Mouse (Mus musculus): Measurements from ENCODE around the gene Stbd1. TPM values are rescaled to one million over a fixed set of nuclear protein-coding genes. Genes with fewer than 3 reads are reported as not detected.

Gene Stbd1
- 6.8 and 8.2 TPM in 2 replicates for polyA plus RNA-seq (2016; fragmentation: Nextera tagmentation; extraction: Ambion mirVana)

DNA sequence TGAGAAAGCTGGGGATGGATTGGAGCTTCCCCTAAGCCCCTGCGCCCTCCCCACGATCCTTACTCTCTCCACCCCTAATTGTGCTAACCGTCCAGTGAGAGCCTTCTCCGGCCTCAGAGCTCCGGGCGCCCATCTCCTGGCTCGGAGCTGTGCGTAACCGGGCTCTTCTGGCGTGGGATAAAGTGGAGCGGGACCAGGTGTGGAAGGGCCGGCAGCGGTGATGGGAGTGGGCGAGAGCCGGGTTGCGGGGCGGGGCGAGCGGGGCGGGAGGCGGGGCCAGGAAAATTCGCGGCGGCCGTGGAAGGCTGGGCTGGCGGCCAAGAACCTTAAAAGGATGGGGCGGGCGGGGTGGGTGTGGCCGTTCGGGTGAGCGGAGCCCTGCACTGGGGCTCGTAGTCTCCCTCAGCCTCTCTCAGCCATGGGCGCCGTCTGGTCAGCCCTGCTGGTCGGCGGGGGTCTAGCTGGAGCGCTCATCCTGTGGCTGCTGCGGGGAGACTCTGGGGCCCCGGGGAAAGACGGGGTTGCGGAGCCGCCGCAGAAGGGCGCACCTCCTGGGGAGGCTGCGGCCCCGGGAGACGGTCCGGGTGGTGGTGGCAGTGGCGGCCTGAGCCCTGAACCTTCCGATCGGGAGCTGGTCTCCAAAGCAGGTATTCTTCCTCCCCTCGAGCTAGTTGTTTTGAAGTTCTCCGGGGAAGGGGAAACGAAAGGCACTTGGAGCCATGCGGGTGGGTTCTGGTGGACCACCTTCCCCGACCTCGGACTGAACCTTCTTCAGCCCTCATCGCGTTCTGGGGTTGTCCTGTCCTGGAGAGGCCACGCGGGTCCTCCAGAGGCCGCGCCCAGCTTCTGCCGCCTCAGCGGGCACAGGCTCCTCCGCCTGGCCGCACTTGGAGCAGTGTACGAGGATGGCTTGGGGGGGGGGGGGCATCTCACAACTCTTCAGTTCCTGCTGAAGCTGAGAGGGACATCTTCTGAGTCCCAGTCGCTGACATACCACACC, at the start of gene Stbd1:
Gene Stbd1 (plus strand): TSS at position 351 of the 1,000 bp plus-strand sequence.
- peak; percentile 84 for DNase-seq (ENCODE audit: low spot score)
- under 1% methylated on average over 69 of the region's 69 CpGs for WGBS
- H3K4me3 ChIP-seq: peak within 1 kb of the TSS; percentile 67
- H3K27me3 ChIP-seq (ENCODE audit: insufficient read depth, poor library complexity, severe bottlenecking): peaks cover 33% of the 10 kb centered on the region
- peaks cover 16% of the 10 kb centered on the region; the same call in 1 of the 2 replicates for H3K4me1 ChIP-seq (replicated peaks)
- no peaks in the 10 kb centered on the region for H3K9me3 ChIP-seq
- peak within 1 kb of the TSS; percentile 83 for H3K27ac ChIP-seq
- no peaks in the 10 kb centered on the region for H3K36me3 ChIP-seq

DNA sequence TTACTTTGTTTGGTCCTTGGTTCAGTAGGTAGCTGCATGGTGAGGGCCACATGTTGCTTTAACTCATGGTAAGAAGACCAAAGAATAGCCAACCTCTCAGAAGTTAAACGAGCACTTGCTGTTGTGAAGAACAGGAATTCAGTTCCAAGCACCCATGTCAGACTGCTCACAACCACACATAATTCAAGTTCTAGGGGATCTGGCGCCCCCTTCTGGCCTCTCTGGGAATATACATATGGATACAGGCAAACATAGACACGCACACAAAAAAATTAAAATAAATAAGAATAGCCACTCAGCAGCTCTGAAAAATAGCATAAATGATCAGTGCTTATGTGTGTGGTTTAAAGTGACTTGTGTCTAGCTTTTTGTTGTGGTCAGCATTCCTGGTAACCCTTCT, 48.9 kb upstream of the Stbd1 start:
- Histone ChIP-seq H3K36me3 (no peaks in the 10 kb centered on the region), H3K4me1 (replicated peaks) (no peaks in the 10 kb centered on the region), H3K27ac (no peak overlapping the region), H3K27me3 (ENCODE audit: insufficient read depth, poor library complexity, severe bottlenecking) (no peaks in the 10 kb centered on the region), H3K9me3 (no peaks in the 10 kb centered on the region), H3K4me3 (no peak overlapping the region)
- 72% methylated on average over 3 of the region's 3 CpGs for WGBS
- DNase-seq (ENCODE audit: low spot score): no peak

DNA sequence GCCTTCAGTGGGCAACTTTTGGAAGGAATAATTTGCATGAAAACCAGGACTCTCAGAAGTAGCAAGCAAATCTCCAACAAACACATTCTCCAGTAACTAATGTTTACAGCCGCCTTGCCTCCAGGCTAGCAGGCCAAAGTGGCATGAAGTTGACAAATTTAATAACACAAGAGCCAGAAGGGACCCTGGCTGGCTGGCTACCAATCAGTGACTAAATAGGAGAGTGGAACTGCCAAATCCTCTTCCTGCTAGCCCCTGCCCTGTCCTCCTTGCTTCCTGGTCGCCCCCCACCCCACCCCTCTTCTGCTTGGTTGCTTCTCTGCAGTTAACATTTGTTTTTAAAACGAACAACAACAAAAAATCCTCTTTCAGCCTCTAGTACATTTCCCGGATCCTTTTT, 48.4 kb upstream of the Stbd1 start:
- WGBS: 79% methylated on average over 4 of the region's 4 CpGs
- no peaks in the 10 kb centered on the region for H3K27me3 ChIP-seq (ENCODE audit: insufficient read depth, poor library complexity, severe bottlenecking)
- H3K36me3 ChIP-seq: no peaks in the 10 kb centered on the region
- no peak for DNase-seq (ENCODE audit: low spot score)
- H3K4me1 ChIP-seq (replicated peaks): no peaks in the 10 kb centered on the region
- H3K27ac ChIP-seq: no peak overlapping the region
- no peaks in the 10 kb centered on the region for H3K9me3 ChIP-seq
- no peak overlapping the region for H3K4me3 ChIP-seq

DNA sequence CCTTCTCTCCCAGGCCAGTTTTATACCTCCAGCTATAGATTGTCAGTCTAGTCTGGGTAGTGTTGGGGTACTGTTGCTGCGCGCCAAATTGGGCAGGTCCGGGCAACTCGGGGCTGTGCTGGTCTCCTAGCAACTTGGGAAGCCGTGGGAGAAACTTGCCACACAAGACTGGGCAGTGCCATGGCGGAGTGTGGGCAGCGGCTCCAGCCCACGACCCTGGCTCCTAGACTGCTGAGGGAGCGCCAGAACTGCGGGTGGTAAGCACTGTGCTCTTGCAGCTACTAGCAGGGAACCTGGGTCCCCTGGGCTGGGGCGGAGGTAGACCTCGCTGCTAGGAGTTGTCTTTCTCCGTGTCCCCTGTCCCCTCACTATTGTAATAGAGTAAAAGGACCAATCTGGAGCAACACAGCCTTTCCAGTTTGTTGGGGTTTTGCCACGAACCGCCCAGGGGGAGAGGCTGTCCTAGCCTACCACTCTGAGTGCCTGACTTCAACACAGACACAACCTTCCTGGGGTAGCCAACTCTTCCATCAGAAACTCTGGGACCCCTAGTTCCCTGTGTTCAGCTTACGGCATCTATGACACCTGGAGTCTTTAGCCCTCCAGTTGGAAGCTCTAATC, 47.8 kb upstream of the Stbd1 start, which contains the start of gene Fam47e:
Gene Fam47e (plus strand): TSS at position 179 of the 621 bp plus-strand sequence.
- H3K36me3 ChIP-seq: no peaks in the 10 kb centered on the region
- H3K27me3 ChIP-seq (ENCODE audit: insufficient read depth, poor library complexity, severe bottlenecking): no peaks in the 10 kb centered on the region
- H3K4me3 ChIP-seq: no peak within 1 kb of the TSS
- H3K9me3 ChIP-seq: no peaks in the 10 kb centered on the region
- no peak for DNase-seq (ENCODE audit: low spot score)
- H3K4me1 ChIP-seq (replicated peaks): no peaks in the 10 kb centered on the region
- H3K27ac ChIP-seq: no peak within 1 kb of the TSS
- 75% methylated on average over 16 of the region's 16 CpGs for WGBS

DNA sequence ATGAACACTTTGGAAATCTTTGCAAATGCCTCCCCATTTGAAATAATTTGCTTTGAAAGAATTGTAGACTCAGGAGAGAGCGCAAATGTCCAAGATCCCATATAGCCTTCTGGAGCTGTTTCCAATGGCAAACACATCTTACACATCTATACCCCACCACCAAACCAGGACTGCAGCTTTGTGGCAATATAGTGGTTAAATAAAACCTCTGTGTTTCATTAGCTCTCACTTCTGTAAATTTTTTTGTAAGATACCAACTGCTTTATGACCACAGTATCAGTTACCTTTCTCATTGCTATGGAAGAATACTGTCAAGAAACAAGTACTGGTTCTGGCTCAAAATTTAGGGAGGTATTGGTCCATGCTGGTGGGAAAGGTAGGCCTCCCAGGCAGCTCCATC, 46.9 kb upstream of the Stbd1 start:
- H3K27ac ChIP-seq: no peak overlapping the region
- H3K27me3 ChIP-seq (ENCODE audit: insufficient read depth, poor library complexity, severe bottlenecking): no peaks in the 10 kb centered on the region
- 100% methylated on average over 1 of the region's 1 CpGs for WGBS
- no peak for DNase-seq (ENCODE audit: low spot score)
- no peaks in the 10 kb centered on the region for H3K4me1 ChIP-seq (replicated peaks)
- no peaks in the 10 kb centered on the region for H3K36me3 ChIP-seq
- no peak overlapping the region for H3K4me3 ChIP-seq
- no peaks in the 10 kb centered on the region for H3K9me3 ChIP-seq

DNA sequence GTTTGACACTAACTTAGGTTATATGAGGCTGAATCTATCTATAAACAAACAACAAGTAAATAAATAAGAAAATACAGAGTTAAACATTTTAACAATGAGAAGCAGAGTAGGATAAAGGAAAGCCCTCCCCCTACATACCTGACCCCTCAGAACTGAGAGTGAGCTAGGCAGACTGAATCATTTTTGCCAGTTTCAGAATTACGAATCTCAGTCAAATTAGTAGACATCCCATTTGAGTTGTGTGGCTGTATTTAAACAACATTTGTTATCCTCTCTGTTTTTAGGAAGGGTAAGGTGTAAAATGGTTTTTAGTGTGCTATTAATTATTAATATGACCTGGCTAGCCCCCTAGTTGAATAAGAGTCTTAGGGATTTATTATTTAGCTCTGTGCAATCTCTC, 45.3 kb upstream of the Stbd1 start:
- Histone ChIP-seq H3K27me3 (ENCODE audit: insufficient read depth, poor library complexity, severe bottlenecking) (no peaks in the 10 kb centered on the region), H3K36me3 (no peaks in the 10 kb centered on the region), H3K4me3 (no peak overlapping the region), H3K27ac (no peak overlapping the region), H3K4me1 (replicated peaks) (no peaks in the 10 kb centered on the region), H3K9me3 (no peaks in the 10 kb centered on the region)
- no peak for DNase-seq (ENCODE audit: low spot score)
- WGBS: 91% methylated on average over 1 of the region's 1 CpGs

DNA sequence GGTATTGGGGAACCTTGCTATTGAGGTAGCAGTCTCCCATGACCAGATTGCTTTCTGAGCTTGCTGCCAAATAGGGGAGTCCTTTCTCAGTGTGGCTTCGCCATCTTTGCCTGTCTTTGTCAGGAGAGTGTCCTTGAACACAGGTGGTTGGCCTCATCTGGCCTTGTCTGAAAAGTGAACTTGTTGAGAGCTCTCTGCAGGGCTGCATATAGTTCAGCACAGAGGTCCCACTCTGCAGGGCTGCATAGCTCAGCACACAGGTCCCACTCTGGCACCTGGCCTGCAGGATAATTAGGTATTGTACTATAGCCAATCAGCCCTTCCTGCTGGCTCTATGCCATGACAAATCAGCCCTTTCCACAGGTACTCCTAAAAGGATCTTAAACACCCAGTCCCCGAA, 42.6 kb upstream of the Stbd1 start:
- DNase-seq (ENCODE audit: low spot score): no peak
- Histone ChIP-seq H3K4me1 (replicated peaks) (no peaks in the 10 kb centered on the region), H3K4me3 (no peak overlapping the region), H3K36me3 (no peaks in the 10 kb centered on the region), H3K27me3 (ENCODE audit: insufficient read depth, poor library complexity, severe bottlenecking) (no peaks in the 10 kb centered on the region), H3K9me3 (no peaks in the 10 kb centered on the region), H3K27ac (no peak overlapping the region)
- 82% methylated on average over 2 of the region's 2 CpGs for WGBS

DNA sequence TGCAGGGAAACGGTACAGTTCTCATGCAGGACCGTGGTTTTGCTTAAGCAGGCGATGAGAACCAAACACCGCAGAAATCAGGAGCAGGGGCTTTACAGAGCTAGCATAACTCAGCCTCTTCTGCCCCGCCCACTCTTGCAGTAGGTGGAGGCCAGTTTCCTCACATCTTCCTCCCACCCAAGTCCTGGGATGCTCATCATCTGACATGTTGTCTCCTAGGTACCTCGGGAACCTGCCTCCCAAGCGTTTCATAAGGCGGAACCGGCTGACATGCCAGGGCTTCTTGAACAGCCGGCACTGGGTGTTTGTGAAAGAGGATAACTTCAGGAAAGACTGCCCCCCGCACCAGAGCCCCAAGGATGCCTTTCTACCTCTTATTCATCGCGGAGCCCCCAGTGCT, 40.8 kb upstream of the Stbd1 start:
- Histone ChIP-seq H3K27ac (no peak overlapping the region), H3K4me1 (replicated peaks) (no peaks in the 10 kb centered on the region), H3K27me3 (ENCODE audit: insufficient read depth, poor library complexity, severe bottlenecking) (no peaks in the 10 kb centered on the region), H3K9me3 (no peaks in the 10 kb centered on the region), H3K4me3 (no peak overlapping the region), H3K36me3 (no peaks in the 10 kb centered on the region)
- DNase-seq (ENCODE audit: low spot score): no peak
- WGBS: 82% methylated on average over 13 of the region's 13 CpGs

DNA sequence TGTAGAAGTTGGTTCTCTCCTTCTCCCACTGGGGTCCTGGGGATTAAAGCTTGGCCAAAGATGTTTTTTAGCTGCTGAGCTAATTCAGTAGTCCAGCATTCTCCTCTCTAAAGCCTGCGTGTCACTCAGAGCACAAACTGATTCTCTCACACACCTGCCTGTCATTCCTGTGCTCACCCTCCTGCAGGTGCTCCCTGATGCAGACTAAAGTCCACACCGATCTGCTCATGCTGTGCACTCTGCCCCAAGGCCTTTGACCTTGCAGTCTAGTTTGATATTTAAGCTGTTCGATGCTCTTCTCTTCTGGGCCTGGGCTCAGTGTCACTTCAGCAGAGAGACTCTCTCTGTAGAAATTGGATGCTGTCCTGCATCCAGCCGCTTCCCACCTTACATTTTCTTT, 31.6 kb upstream of the Stbd1 start:
- no peaks in the 10 kb centered on the region for H3K9me3 ChIP-seq
- H3K36me3 ChIP-seq: no peaks in the 10 kb centered on the region
- H3K27me3 ChIP-seq (ENCODE audit: insufficient read depth, poor library complexity, severe bottlenecking): no peaks in the 10 kb centered on the region
- WGBS: 88% methylated on average over 4 of the region's 4 CpGs
- H3K4me1 ChIP-seq (replicated peaks): no peaks in the 10 kb centered on the region
- no peak overlapping the region for H3K4me3 ChIP-seq
- no peak overlapping the region for H3K27ac ChIP-seq
- DNase-seq (ENCODE audit: low spot score): no peak

DNA sequence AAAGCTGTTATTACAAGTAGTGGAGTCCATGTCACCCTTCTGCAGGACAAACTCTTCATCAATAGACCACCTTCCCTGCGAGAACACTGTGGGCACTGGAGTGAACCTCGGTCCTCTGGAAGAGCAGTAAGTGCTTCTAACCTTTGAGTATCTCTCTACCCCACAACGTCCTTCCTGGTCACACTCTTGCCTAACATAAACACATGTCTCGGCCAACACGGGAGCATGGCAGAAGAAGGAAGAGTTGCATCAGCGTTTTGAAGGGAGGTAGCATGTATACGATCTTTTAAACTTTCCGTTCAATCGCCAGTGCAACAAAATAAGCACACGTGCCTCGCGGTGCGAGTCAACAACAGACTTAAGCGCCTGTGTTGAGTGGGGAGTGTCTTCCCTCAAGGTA, 23.3 kb upstream of the Stbd1 start:
- WGBS: 93% methylated on average over 14 of the region's 14 CpGs
- H3K4me3 ChIP-seq: no peak overlapping the region
- no peaks in the 10 kb centered on the region for H3K36me3 ChIP-seq
- H3K27ac ChIP-seq: no peak overlapping the region
- H3K27me3 ChIP-seq (ENCODE audit: insufficient read depth, poor library complexity, severe bottlenecking): no peaks in the 10 kb centered on the region
- DNase-seq (ENCODE audit: low spot score): no peak
- H3K4me1 ChIP-seq (replicated peaks): no peaks in the 10 kb centered on the region
- H3K9me3 ChIP-seq: no peaks in the 10 kb centered on the region

DNA sequence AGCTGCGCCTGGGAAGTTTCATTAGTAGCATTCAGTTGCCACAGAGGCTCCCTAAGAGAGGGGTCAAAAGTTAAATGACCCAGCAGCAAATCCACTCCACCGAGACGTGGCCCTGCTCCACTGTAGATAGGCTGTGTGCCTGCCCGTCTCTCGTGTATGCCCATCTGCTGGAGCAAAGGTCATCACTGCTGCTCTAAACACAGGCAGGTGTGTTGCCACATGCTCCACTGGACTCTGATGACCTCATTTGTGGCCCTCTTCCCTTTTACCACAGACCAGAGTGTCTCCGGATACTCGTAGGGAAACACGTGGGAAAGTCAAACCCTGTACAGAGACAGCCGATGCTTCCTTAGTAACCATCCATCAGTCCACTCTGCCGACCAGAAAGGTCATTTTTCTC, 16.9 kb upstream of the Stbd1 start:
- Histone ChIP-seq H3K27ac (no peak overlapping the region), H3K36me3 (no peaks in the 10 kb centered on the region), H3K4me3 (no peak overlapping the region), H3K9me3 (no peaks in the 10 kb centered on the region), H3K27me3 (ENCODE audit: insufficient read depth, poor library complexity, severe bottlenecking) (no peaks in the 10 kb centered on the region), H3K4me1 (replicated peaks) (peaks cover 10% of the 10 kb centered on the region)
- peak; percentile 10 for DNase-seq (ENCODE audit: low spot score)
- WGBS: 47% methylated on average over 10 of the region's 10 CpGs

DNA sequence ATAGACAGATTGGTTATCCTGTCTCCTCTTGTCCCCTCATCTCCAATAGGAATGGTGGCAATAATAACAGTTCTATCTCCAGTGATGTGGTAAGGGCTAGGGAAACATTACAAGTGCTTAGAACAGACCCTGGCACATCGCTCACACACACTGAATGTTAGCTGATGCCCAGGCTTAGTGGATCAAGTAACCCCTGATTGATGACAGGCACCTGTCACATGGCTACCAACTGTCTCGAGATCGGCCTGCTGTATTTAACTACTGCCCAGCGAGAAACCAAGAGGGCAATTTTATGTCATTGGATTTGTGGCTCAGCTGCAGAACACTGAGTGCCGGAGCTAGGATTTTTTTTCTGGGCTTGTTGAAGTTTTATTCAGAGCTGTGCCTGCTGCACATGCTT, 7.8 kb upstream of the Stbd1 start:
- Histone ChIP-seq H3K27ac (no peak overlapping the region), H3K27me3 (ENCODE audit: insufficient read depth, poor library complexity, severe bottlenecking) (no peaks in the 10 kb centered on the region), H3K9me3 (no peaks in the 10 kb centered on the region), H3K4me1 (replicated peaks) (no peaks in the 10 kb centered on the region), H3K36me3 (no peaks in the 10 kb centered on the region), H3K4me3 (no peak overlapping the region)
- 88% methylated on average over 5 of the region's 5 CpGs for WGBS
- DNase-seq (ENCODE audit: low spot score): no peak

DNA sequence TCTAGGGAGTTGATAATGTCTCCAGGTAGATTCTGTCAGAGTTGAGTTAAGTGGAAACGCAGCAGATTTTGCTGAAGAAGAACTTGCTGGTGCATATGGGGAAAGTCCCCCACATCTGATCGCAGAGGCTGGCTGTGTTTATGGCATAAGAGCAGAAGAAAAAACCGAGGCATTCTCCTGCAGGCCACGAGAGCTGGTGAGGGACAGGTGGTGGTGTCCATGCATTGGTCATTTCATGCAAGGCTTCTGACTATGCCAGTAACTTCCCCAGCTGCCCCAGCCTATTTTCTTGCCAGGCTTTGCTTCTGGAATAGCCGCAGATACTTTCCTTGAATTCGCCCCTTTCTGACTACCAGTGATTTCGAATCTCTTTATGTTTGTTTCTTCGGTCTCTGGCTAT, 6.0 kb upstream of the Stbd1 start:
- H3K4me3 ChIP-seq: no peak overlapping the region
- WGBS: 93% methylated on average over 8 of the region's 8 CpGs
- no peak overlapping the region for H3K27ac ChIP-seq
- DNase-seq (ENCODE audit: low spot score): no peak
- H3K27me3 ChIP-seq (ENCODE audit: insufficient read depth, poor library complexity, severe bottlenecking): peaks cover 8% of the 10 kb centered on the region
- no peaks in the 10 kb centered on the region for H3K36me3 ChIP-seq
- no peaks in the 10 kb centered on the region for H3K4me1 ChIP-seq (replicated peaks)
- H3K9me3 ChIP-seq: no peaks in the 10 kb centered on the region
